Mouse (Mus musculus): ENCODE measurements around the gene Anp32b.

DNA sequence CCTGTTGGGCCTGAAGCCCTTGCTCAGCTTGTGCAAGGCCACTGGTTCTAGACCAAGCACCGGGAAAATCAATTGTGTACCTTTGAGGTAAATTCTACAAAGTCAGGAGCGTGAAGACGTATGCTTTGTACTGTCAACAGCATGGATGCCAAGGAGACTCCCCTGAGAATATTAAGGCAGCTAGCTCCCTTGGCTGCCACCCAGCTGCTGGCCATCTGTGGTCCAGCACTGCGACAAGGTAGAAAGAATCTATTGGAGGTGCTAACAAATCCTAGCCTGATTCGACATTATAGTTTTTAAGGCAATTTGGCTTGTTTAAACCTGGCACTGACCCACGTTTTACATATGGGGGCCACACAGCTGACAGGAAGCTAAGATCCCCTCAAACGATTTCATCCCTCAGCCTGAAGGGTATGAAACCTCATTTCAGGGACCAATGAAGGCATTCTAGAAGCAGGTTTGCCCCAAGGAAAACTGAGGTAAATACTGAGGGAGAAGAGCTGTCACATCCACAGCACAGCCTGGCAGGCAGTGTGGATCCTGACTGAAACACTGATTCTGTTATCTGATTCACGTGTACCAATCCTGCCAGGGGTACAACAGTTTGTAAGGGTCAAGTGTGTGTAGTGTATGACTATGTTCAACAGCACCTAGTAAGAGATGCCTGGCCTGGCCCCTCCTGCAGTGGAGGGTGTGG lies 54.8 kb downstream of the Anp32b start:
- no peak for TF ChIP-seq CTCF (IDR thresholded peaks at IDR 0.05; ENCODE audit: low read depth, low read length)
- TF ChIP-seq POLR2A (IDR thresholded peaks at IDR 0.05; ENCODE audit: insufficient read depth, low read length) = no peak
- no peak for TF ChIP-seq EP300 (IDR thresholded peaks at IDR 0.05; ENCODE audit: insufficient read depth, low read depth, low read length)

All from ES-Bruce4 (cell line).